Mouse (Mus musculus) adrenal gland (tissue): Measurements from ENCODE around the gene Pnkd.

Experiments
- intact Hi-C: fragments of 180-260 bp; cut with DNase I; formaldehyde crosslinking; loops from one replicate; pipeline ENCODE4 v1.15.1; 2025

Pnkd gene

DNA sequence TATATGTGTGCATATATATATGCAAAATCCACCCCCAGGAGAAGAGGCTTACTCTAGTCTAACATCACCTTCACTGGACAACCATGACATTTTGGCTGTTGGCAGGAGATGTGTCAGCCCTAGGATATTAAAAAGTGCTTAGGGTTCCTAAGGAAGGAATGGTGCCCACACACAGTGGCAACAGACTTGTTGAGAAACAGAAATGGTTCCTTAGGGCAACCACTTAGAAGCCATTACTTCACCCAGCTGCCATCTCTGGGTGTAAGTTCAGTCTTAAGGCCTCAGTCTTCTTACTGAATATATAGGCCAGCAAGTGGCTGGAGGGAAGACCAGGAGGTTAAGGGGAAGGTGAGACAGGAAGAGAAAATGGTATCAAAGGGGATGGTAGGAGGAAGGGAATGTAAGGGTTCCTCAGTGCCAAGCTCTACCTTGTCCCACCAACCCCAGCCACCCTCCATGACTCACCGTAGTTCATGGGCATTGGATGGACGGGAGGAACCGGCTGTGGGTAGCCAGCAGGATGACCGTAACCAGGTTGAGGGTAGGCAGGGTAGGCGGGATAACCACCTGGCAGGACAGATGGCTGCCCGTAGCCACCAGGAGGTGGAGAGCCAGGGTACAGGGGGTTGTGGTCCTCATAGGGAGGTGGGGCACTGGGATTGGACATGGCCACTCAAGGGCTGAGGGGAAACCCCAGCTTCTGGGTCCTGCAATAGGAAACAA lies 10.2 kb downstream of the Pnkd start:
- intact Hi-C loops, result no loop called here

DNA sequence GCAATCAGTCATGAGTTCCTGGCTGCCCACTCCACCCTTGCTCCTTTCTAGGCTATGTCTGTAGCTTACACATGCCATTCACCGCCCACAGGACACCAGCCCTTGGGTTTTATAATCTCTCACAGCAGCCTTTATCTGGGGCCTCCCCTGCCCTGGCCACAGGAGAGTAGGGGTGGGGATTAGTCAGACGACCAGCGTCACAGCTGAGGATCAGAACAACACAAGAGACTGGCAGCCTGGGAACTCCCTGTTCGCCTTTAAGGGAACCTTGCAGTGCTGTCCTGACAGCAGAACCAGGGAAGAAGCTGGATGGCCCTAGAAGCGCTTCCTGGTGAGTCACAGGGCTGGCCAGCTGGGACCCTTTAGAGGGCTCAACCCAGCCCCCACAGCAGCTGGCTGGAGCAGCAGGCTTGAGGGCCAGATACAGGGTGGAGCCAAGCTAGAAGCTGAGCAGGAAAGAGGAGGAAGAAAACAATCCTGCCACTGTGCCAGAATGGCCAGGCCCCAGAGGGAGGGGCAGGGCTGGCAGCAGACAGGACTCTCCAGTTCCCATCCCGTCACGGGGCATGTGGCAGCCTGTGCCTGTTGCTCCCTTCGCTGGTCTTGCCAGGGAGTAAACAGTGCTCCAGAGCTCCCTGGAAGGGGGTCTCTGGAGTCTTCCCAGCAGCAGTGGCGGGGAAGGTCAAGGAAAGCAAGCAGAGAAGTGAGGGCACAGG lies 10.9 kb downstream of the Pnkd start:
- intact Hi-C loops, result no loop called here

DNA sequence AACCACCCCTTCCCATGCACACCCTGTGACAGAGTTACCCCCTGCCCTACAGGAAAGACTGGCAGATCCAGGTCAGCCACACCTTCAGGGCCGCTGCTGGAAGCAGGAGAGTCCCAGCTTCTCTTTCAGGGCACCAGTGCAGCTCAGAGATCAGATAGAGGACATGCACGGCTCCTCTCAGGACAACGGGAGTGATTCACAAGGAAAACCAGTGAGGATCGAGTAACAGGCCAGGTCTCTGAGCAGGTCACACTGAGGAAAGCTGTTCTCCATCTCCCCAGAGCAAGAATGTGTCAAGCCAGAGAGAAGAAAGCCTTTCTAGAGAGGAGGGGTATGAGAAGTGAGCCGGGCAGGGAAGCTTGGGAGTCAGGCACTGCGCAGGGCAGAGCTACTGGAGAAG lies 11.7 kb downstream of the Pnkd start:
- intact Hi-C loops, result no loop called here

DNA sequence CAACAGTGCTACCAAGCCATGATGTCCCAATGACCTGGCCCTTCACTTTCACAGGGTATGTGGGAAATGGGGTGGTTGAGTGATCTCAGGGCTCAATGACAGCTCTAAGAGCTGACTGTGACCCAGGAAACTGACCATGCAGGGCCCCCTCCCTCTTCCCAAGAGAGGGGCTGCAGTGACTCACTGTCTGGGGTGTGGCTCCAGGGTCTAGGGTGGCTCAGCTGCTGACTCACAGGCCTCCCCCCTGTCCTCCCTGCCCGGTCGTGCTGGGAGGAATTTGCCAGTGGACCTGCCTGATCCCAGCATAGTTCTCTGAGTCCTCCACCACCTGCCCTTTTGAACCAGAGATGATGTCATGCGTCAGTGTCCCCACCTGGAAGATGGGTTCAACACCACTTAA lies 12.5 kb downstream of the Pnkd start:
- intact Hi-C loops, result no loop called here

GRCm38 (mm10) chr1:74298157-74298750 lies 13.5 kb downstream of the Pnkd start:
- intact Hi-C loops, result no loop called here

GRCm38 (mm10) chr1:74298996-74299395 lies 14.3 kb downstream of the Pnkd start:
- intact Hi-C loops, result no loop called here

DNA sequence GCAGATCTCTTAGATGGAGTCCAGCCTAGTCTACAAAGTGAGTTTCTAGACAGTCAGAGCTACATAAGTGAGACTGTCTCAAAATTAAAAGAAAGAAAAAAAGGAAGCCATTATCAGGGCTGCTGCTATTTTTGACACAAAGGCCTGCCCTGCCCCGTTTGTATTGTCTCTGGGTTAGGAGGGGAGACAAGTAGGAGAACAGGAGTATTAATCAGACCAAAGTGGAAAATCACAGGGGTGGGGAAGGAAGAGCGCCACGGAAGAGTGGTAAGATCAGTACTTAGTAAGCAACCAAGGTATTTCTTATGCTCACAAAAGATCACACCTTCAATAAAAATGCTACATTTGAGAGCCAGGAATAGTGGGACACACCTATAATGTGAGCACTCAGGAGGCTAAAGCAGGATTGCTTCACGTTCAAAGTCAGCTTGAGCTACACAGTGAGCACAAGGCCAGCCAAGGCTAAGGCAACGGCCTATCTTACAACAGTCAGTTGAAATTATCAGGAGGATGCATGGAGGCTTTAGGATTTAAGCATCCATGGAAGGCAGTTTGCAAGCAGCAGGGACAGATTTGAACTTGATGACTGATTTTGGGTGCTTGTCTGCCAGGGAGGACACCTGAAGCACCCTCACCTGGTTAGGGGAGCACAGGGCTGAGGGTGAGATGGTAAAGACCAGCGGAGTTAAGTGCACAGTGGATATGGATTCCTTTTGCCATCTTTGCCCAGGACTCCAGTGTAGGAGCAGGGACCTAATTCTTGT lies 15.8 kb downstream of the Pnkd start:
- intact Hi-C loops, result no loop called here

GRCm38 (mm10) chr1:74302229-74302628 lies 17.5 kb downstream of the Pnkd start:
- intact Hi-C loops, result no loop called here

- intact Hi-C loops, result no loop called here
These were observed 18.1 kb downstream of the Pnkd start for GRCm38 (mm10) chr1:74302835-74303234.

DNA sequence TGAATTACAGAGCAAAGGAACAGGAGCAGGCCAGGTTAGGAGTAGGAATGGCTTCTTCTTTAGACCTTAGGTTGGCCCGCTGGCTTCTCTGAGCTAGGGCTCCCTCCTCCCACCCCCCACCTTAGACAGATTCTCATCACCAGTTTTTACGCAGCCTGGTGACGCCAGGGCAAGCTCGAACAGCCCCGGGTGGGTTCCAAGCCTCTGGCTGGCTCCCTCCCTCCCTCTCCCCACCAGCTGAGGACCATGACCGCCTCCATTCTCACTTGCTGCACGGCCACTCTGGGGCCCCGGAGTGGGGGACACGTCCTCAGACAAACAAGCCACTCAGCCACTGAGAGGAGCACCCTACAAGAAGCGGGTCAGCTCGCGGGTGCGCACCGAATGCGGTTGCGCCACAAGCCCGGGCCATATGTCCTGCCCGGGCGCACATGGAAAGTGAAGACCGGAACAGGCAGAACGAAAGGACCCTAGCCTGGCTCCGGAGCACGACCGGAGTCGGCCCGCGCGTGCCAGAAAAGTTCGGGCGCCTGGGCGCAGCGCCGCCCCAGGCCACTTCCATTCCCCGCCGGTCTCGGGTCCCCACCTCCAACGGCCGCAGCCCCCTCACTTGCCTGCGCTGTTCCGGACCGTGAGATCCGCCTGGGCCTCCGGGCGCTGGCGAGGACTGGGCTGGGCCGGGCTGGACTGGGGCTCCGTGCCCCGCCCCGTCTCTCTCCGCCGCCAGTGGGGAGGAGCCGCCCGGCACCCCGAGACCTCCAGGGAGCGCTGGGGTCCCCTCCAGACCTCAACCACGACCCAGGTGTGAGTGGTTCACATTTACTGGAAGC lies 19.0 kb downstream of the Pnkd start:
- intact Hi-C loops, result no loop called here

DNA sequence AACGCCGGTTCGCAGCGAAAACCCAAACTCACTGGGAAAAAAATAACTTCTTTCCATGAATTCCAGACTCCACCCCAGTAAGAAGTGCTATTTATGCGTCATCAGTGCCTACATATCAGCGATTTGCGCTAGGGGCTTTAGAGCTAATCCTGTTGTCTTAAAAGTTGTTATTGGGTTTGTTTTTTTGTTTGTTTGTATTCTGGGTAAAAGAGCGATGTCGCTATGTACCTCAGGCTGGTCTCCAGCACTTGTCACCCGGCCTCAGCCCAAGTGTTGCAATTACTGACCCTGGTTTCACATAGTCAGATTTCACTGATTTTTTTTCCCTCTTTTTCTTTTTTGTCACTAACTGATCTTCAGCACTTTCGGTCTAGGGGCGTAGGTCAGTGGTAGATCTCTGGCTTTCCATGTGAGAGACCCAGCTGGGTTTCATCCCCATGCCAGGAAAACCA lies 19.6 kb downstream of the Pnkd start:
- intact Hi-C loops, result no loop called here

DNA sequence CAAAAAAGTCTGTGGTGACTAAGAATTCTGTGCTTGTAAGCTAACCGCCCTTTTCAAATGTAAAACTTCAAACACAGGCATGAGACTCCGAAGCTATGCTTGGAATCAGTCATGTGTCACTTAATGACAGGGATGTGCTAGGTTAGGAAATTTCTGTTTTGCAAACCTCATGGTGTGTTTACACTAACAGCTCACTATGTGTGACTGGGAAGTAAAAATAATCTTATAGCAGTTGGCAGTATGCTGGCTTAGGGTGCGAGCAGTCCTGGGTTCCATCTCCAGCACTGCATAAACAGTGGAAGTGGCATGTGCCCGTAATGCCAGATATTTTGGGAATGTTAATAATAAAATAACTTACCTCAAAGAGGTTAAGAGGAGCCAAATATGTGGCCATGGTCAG lies 20.2 kb downstream of the Pnkd start:
- intact Hi-C loops, result no loop called here

GRCm38 (mm10) chr1:74305522-74305921 lies 20.8 kb downstream of the Pnkd start, which contains the start of gene Tmbim1:
Gene Tmbim1 (minus strand): TSS chr1:74305622.
- intact Hi-C loops, result no loop called here

GRCm38 (mm10) chr1:74307146-74307545 lies 22.4 kb downstream of the Pnkd start:
- intact Hi-C loops, result no loop called here

- intact Hi-C loops, result no loop called here
These were observed 23.6 kb downstream of the Pnkd start for GRCm38 (mm10) chr1:74308001-74308964.

DNA sequence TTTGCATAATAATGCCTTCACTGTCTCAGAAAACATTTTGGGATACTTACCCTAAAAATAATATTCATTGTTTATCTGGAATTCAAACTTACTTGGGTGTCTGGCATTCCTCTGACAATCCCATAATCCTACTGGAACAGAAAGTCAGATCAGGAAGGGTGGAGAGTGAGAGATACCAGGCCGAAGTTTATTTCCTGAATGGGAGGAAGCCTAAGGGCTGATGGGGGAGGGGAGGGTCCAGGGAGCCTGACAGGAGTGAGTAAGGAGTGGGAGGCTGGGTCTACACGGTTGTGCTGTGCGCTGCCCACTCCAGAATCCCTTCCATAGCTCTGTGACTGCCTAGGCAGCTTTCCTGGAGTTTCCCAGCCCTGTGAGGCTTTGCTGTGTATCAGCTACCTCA lies 25.0 kb downstream of the Pnkd start:
- intact Hi-C loops, result loop anchor here (5.0 kb wide), 1 partner anchor 143 kb away; no protein-coding TSS in a partner anchor

DNA sequence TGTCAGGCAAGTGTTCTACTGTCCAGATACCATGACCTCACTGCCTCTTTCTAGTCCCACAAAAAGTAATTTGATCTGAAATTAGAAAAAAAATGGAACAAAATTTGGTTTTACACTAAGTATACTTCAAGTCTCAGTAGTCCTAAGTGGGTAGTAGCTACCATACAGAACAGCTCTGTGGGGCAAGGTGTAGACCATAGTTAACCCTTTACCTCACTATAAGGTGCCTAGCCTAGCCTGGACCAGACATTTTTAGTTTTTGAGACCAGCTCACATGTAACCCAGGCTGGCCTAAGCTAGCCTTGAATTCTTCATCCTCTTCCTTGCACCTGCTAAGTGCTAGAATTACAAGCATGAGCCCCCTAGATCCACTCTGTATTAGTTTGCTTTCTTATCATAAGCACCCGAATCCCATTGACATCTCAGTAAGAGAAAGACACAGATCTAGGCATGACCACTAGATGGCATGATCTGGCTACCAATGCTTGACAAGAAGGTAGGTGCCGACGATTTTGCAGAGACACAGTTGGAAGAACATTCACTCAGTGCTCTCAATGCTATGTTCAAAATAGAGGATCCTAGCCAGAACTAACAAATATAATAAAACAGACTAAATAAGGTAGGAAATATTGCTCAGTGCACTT lies 28.4 kb downstream of the Pnkd start:
- intact Hi-C loops, result loop anchor here (1.0 to 5.0 kb wide), 2 partner anchors 49 to 139 kb away; partner anchors contain the start of gene Catip

GRCm38 (mm10) chr1:74314796-74315195 lies 30.1 kb downstream of the Pnkd start:
- intact Hi-C loops, result loop anchor here (5.0 kb wide), 1 partner anchor 138 kb away; no protein-coding TSS in a partner anchor
